Mouse (Mus musculus): ENCODE data around the gene Gstp3. TPM values are rescaled to one million over a fixed set of nuclear protein-coding genes. Genes with fewer than 3 reads are reported as not detected.

The Gstp3 gene
- 100 to 1,000 TPM in 1 of 2 experiments, 10 to 100 TPM in 1; 94.0 to 111 TPM for polyA plus RNA-seq (2017; shearing (Covaris generic))

GRCm38 (mm10) chr19:4059069-4059740 is at the start of gene Gstp3:
TSS of gene Gstp3 (minus strand) at chr19:4059569.

GRCm38 (mm10) chr19:4099837-4100717 is 40.7 kb upstream of the Gstp3 start, which contains the start of gene Pitpnm1:
TSS of gene Pitpnm1 (plus strand) at chr19:4099998.

GRCm38 (mm10) chr19:4096642-4097440 is 37.5 kb upstream of the Gstp3 start, which contains the start of gene Cdk2ap2:
TSS of gene Cdk2ap2 (plus strand) at chr19:4097182.

DNA sequence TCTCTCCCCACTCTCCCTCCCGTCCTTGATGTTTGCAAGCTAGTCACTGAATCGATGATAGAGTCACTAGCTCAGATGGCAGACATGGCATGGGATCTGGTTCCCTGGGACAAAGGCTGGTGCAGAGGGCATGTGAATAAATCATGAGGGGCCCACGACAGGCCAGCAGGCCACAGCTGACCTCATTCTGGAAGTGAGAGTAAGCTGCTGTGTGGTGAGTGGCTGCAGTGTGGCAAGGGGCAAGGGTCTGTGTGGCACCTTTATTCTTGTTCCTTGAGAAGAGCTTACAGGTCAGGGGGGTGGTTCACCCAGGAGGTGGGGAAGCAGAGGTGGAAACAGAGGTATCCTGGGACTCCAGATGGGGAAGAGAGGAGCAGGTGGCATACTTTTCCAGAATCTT is 22.0 kb upstream of the Gstp3 start, which contains the start of gene Cabp2:
Gene Cabp2 (plus strand): TSS at position 185 of the 400 bp plus-strand sequence.

DNA sequence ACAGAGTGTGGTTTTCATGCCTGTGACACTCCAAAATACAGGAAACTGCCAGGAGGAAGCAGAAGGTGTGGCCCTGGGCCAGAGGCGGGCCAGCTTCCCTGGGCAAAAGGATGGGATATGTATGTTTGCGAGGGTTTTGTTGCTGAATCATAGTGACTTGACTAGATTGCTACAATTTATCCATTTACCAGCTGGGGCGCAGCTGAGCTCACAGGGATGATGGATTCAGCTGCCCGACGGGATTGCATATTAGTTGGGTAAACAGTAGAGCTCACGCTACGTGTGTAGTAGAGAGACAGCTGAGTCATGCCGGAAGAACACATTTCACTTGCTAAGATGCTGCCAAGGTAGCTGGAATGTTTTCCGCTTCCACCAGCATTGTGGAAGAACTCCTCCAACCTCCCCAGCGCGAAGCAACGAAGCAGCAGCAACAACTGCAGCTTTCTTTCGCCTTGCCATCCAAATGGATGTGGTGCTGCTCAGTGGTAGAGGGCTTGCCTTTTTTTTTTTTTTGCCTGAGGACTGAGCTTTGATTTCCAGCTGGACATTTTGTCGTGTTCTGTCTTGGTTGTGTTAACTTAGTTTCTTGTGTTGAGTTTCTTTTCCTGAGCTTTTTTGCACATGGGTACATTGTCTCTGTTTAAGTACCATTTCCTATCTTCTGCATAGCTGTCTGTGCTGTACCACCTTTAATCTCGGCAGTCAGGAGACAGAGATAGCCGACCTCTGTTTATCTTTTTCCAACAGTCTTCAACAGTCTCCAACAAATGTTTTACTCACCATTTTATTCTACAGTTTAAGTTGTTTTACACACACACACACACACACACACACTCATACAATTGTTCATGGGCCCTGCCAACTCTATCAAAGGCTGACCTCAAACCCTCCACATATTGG is 13.2 kb downstream of the Gstp3 start, which contains the start of gene Gstp2:
Gene Gstp2 (minus strand): TSS at position 58 of the 900 bp plus-strand sequence.

GRCm38 (mm10) chr19:4037788-4038232 is 21.6 kb downstream of the Gstp3 start, which contains the start of gene Gstp1:
TSS of gene Gstp1 (minus strand) at chr19:4037985.

GRCm38 (mm10) chr19:4012432-4013022 is 46.8 kb downstream of the Gstp3 start, which contains the start of gene Ndufv1:
TSS of gene Ndufv1 (minus strand) at chr19:4012806.

Other genes starting within 250 kb of the Gstp3 start
- gene Chka, start 207.8 kb downstream of the Gstp3 start, polyA plus RNA-seq (2017; shearing (Covaris generic)): 10 to 100 TPM; 15.3 to 18.1 TPM
- 10 to 100 TPM; 69.0 to 87.5 TPM for gene Tcirg1, start 152.4 kb downstream of the Gstp3 start, polyA plus RNA-seq (2017; shearing (Covaris generic))
- gene Ndufs8, start 146.8 kb downstream of the Gstp3 start, polyA plus RNA-seq (2017; shearing (Covaris generic)): 100 to 1,000 TPM; 135 to 181 TPM
- under 1 TPM; 0.34 to 0.40 TPM for gene Aldh3b1, start 129.8 kb downstream of the Gstp3 start, polyA plus RNA-seq (2017; shearing (Covaris generic))
- gene Unc93b1, start 124.4 kb downstream of the Gstp3 start, polyA plus RNA-seq (2017; shearing (Covaris generic)): 10 to 100 TPM; 45.3 to 51.4 TPM
- under 1 TPM; 0.24 to 0.86 TPM for gene Aldh3b3, start 100.9 kb downstream of the Gstp3 start, polyA plus RNA-seq (2017; shearing (Covaris generic))
- under 1 TPM in 1 of 2 experiments, not detected in 1; 0.20 TPM for gene Aldh3b2, start 87.2 kb downstream of the Gstp3 start, polyA plus RNA-seq (2017; shearing (Covaris generic))
- under 1 TPM in 1 of 2 experiments, not detected in 1; 0.36 TPM for gene Acy3, start 73.0 kb downstream of the Gstp3 start, polyA plus RNA-seq (2017; shearing (Covaris generic))
- 1 to 10 TPM in 1 of 2 experiments, not detected in 1; 1.2 TPM for gene Tbx10, start 66.8 kb downstream of the Gstp3 start, polyA plus RNA-seq (2017; shearing (Covaris generic))
- gene Nudt8, start 59.0 kb downstream of the Gstp3 start, polyA plus RNA-seq (2017; shearing (Covaris generic)): 10 to 100 TPM; 14.8 to 15.3 TPM
- gene Gm49405, start 58.9 kb downstream of the Gstp3 start, polyA plus RNA-seq (2017; shearing (Covaris generic)): 1 to 10 TPM; 1.2 to 4.0 TPM
- gene Doc2g, start 56.3 kb downstream of the Gstp3 start, polyA plus RNA-seq (2017; shearing (Covaris generic)): 1 to 10 TPM in 1 of 2 experiments, under 1 TPM in 1; 0.68 to 4.7 TPM
- gene Ndufv1, start 46.8 kb downstream of the Gstp3 start, polyA plus RNA-seq (2017; shearing (Covaris generic)): 100 to 1,000 TPM; 152 to 159 TPM
- gene Gstp1, start 21.6 kb downstream of the Gstp3 start, polyA plus RNA-seq (2017; shearing (Covaris generic)): 100 to 1,000 TPM; 537 to 539 TPM
- gene Gstp2, start 13.5 kb downstream of the Gstp3 start, polyA plus RNA-seq (2017; shearing (Covaris generic)): 10 to 100 TPM in 1 of 2 experiments, 1 to 10 TPM in 1; 3.0 to 16.9 TPM
- gene Cabp2, start 22.0 kb upstream of the Gstp3 start, polyA plus RNA-seq (2017; shearing (Covaris generic)): not detected
- 100 to 1,000 TPM; 834 to 888 TPM for gene Cdk2ap2, start 37.6 kb upstream of the Gstp3 start, polyA plus RNA-seq (2017; shearing (Covaris generic))
- gene Pitpnm1, start 40.4 kb upstream of the Gstp3 start, polyA plus RNA-seq (2017; shearing (Covaris generic)): 100 to 1,000 TPM; 344 to 350 TPM
- gene Aip, start 66.3 kb upstream of the Gstp3 start, polyA plus RNA-seq (2017; shearing (Covaris generic)): 100 to 1,000 TPM; 182 to 196 TPM
- 1 to 10 TPM in 1 of 2 experiments, under 1 TPM in 1; 0.18 to 1.7 TPM for gene Gpr152, start 80.2 kb upstream of the Gstp3 start, polyA plus RNA-seq (2017; shearing (Covaris generic))
- gene Cabp4, start 84.5 kb upstream of the Gstp3 start, polyA plus RNA-seq (2017; shearing (Covaris generic)): under 1 TPM; 0.38 to 0.82 TPM
- 100 to 1,000 TPM; 373 to 413 TPM for gene Coro1b, start 89.0 kb upstream of the Gstp3 start, polyA plus RNA-seq (2017; shearing (Covaris generic))
- 1,000 to 10,000 TPM; 1,211 to 1,532 TPM for gene Ptprcap, start 94.0 kb upstream of the Gstp3 start, polyA plus RNA-seq (2017; shearing (Covaris generic))
- gene Rps6kb2, start 103.8 kb upstream of the Gstp3 start, polyA plus RNA-seq (2017; shearing (Covaris generic)): 10 to 100 TPM; 46.4 to 51.4 TPM
- gene Carns1, start 115.9 kb upstream of the Gstp3 start, polyA plus RNA-seq (2017; shearing (Covaris generic)): 10 to 100 TPM; 19.4 to 27.5 TPM
- gene Tbc1d10c, start 131.7 kb upstream of the Gstp3 start, polyA plus RNA-seq (2017; shearing (Covaris generic)): 100 to 1,000 TPM; 738 to 929 TPM
- gene Ppp1ca, start 132.5 kb upstream of the Gstp3 start, polyA plus RNA-seq (2017; shearing (Covaris generic)): 1,000 to 10,000 TPM; 1,029 to 1,265 TPM
- gene Rad9a, start 142.1 kb upstream of the Gstp3 start, polyA plus RNA-seq (2017; shearing (Covaris generic)): 100 to 1,000 TPM in 1 of 2 experiments, 10 to 100 TPM in 1; 59.1 to 116 TPM
- gene Clcf1, start 154.7 kb upstream of the Gstp3 start, polyA plus RNA-seq (2017; shearing (Covaris generic)): 10 to 100 TPM; 27.4 to 50.0 TPM
- not detected for gene AC109138.7, start 154.8 kb upstream of the Gstp3 start, polyA plus RNA-seq (2017; shearing (Covaris generic))
- gene Pold4, start 172.3 kb upstream of the Gstp3 start, polyA plus RNA-seq (2017; shearing (Covaris generic)): 100 to 1,000 TPM; 107 to 109 TPM
- under 1 TPM; 0.23 to 0.65 TPM for gene Ssh3, start 209.6 kb upstream of the Gstp3 start, polyA plus RNA-seq (2017; shearing (Covaris generic))
- 1 to 10 TPM; 5.6 to 7.5 TPM for gene Ankrd13d, start 223.6 kb upstream of the Gstp3 start, polyA plus RNA-seq (2017; shearing (Covaris generic))
- 100 to 1,000 TPM; 240 to 286 TPM for gene Grk2, start 246.7 kb upstream of the Gstp3 start, polyA plus RNA-seq (2017; shearing (Covaris generic))